Mouse (Mus musculus) megakaryocyte, embryonic 14.5 days (primary cell): Measurements from ENCODE around the gene Tph1.

Experiments used
- FLI1 ChIP-seq: IDR thresholded peaks from 2 replicates; pipeline ENCODE4 v1.6.1; 2012; ENCODE audit warnings: low read length, inconsistent platforms, mixed read lengths
- GATA1 ChIP-seq: IDR thresholded peaks from 3 replicates; pipeline ENCODE4 v1.6.1; 2012; ENCODE audit warnings: mixed read lengths, low read length, inconsistent platforms, borderline replicate concordance

DNA sequence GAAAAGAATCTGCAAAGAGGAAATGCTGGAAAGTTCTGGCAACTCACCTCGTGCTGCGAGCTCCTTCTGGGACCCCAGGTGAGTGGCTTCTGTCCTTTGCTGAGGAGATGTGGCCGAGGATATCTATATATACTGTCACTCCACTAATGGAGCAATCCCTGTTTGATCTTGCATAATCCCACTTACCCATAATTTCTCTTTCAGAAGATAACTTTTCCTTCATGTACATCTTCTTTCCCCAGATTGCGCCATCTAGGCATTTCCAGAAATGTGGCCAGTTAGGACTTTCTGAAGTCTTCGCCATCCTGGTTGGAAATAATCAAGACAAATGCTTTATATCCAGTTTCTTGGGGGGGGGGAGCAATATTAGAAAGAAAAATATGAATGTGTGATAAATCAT lies 43.3 kb upstream of the Tph1 start, which contains the start of gene Saa3:
- TF ChIP-seq GATA1: no peak
- TF ChIP-seq FLI1: no peak
